Mouse (Mus musculus): ENCODE data around the gene Stk38. TPM values are rescaled to one million over a fixed set of nuclear protein-coding genes. Genes with fewer than 3 reads are reported as not detected.

Gene Stk38
- total and polyA plus RNA-seq, 3 experiments = 14.4 to 290 (median 49.3) TPM

DNA sequence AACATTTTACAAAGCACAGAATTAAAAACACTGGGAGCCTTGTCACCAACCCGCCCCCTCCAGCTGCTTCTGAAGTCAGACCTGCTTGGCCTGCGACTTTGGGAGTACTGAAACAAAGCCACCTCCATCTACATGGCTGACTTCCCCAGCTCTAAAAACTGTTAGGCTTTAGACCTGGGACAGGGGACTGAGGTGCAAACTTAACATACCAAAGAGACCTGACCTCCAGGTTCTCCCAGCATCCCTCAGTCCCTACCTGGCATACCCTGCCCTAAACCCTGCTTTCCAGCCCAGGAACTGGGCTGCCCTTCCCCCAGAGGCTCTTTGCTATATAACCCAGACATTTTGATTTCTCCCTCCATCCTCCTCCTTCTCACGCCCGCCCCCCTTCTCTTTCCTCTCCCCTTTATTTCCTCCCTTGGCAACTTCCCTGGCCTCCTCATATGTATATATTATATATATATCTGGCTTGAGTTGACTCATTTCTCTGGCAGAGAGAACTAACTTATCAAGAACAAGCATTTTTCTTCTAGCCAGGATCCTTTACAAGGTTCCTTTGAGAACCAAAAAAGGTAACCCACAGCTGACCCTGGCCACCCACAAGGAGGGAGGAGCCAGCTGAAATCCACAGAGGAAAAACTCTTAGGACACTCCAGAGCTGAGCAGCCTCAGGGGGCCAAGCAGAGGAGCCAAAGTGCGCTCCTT is 19.0 kb upstream of the Stk38 start:
- Histone ChIP-seq H3K79me2 (ENCODE audit: control insufficient read depth, insufficient read depth, low read length, poor library complexity) (peaks cover under 1% of the 10 kb centered on the region; the same call in 1 of the 2 replicates), H3K27me3 (ENCODE audit: control insufficient read depth in 1 of 2, insufficient read depth in 2 of 2, low read length in 2 of 2) (no peaks in the 10 kb centered on the region), H3K9ac (ENCODE audit: control insufficient read depth, low read depth, low read length, poor library complexity, severe bottlenecking) (no peak overlapping the region), H3K4me1 (ENCODE audit: control insufficient read depth in 1 of 2, insufficient read depth in 2 of 2, low read length in 2 of 2) (no peaks in the 10 kb centered on the region), H3K9me3 (replicated peaks; ENCODE audit: insufficient read depth, low read length) (no peaks in the 10 kb centered on the region), H3K4me3 (ENCODE audit: control insufficient read depth in 1 of 2, insufficient read depth in 1 of 2, low read depth in 2 of 2, low read length in 2 of 2) (no peak overlapping the region), H3K36me3 (ENCODE audit: control insufficient read depth in 1 of 2, insufficient read depth in 2 of 2, low read length in 2 of 2) (peaks cover 0 to 6% of the 10 kb centered on the region in 2 experiments; a peak in 2 of 4 replicates), H3K27ac (ENCODE audit: control insufficient read depth, low read depth, low read length) (no peak overlapping the region)
- DNase-seq (ENCODE audit: low read depth, low spot score) = no peak
- TF ChIP-seq USF1 (IDR thresholded peaks at IDR 0.05; ENCODE audit: low read depth, low read length) = no peak
- no peak for TF ChIP-seq CTCF (IDR thresholded peaks at IDR 0.05 in 2 of 3, conservative IDR thresholded peaks at IDR 0.05 in 1 of 3; ENCODE audit: control insufficient read depth in 1 of 3, insufficient read depth in 1 of 3, low read depth in 2 of 3, low read length in 3 of 3, poor library complexity in 1 of 3, severe bottlenecking in 1 of 3)
- no peak for TF ChIP-seq TBP (IDR thresholded peaks at IDR 0.05; ENCODE audit: low read depth, low read length)
- no peak for TF ChIP-seq MYC (IDR thresholded peaks at IDR 0.05; ENCODE audit: low read depth, low read length)
- no peak for TF ChIP-seq RAD21 (IDR thresholded peaks at IDR 0.05; ENCODE audit: low read depth, low read length)
- TF ChIP-seq KAT2A (conservative IDR thresholded peaks at IDR 0.05; ENCODE audit: low read depth, low read length) = no peak
- TF ChIP-seq NRF1 (IDR thresholded peaks at IDR 0.05; ENCODE audit: insufficient read depth, low read depth, low read length, poor library complexity, severe bottlenecking) = no peak
- no peak for TF ChIP-seq HCFC1 (IDR thresholded peaks at IDR 0.05; ENCODE audit: low read depth, low read length)
- TF ChIP-seq ZMIZ1 (IDR thresholded peaks at IDR 0.05; ENCODE audit: low read depth, low read length) = no peak
- TF ChIP-seq E2F4 (IDR thresholded peaks at IDR 0.05; ENCODE audit: borderline replicate concordance, low read depth, low read length) = no peak

DNA sequence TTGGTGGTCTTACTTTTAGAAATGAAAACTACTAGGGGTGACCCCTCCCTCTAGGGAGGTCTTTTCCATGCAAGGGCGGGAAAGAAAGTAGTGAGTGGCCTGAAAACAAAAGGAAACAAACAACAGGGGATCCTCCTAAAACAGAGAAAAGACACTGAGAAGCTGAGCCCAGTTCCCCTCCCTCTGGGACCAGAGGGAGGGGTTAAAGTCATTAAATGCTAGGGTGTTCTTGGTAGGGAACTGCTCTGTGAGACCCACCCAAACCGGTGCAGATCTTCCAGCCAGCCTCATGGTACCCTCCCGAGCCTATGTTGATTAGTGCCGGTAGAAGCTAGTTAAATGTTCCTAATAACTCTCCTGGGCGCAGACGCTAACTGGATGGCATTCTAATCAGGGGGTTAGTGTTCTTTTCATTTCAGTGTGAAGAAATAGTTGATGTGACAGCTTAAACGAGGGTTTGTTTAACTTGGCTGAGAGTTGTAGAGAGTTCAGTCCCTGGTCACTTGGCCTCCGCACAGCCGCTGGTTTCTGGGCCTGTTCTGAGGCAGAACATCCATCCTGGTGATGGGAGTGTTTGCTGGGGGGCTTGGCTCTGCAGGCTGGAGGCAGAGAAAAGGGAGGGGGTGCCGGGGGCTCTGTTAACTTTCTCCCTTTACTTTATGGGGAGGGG is 17.2 kb upstream of the Stk38 start:
- Histone ChIP-seq H3K9me3 (replicated peaks; ENCODE audit: insufficient read depth, low read length) (no peaks in the 10 kb centered on the region), H3K4me3 (ENCODE audit: control insufficient read depth in 1 of 2, insufficient read depth in 1 of 2, low read depth in 2 of 2, low read length in 2 of 2) (no peak overlapping the region), H3K4me1 (ENCODE audit: control insufficient read depth in 1 of 2, insufficient read depth in 2 of 2, low read length in 2 of 2) (no peaks in the 10 kb centered on the region), H3K27me3 (ENCODE audit: control insufficient read depth in 1 of 2, insufficient read depth in 2 of 2, low read length in 2 of 2) (no peaks in the 10 kb centered on the region), H3K27ac (ENCODE audit: control insufficient read depth, low read depth, low read length) (no peak overlapping the region; the same call in 1 of the 2 replicates), H3K9ac (ENCODE audit: control insufficient read depth, low read depth, low read length, poor library complexity, severe bottlenecking) (peak overlapping the region; percentile 2; the same call in 1 of the 2 replicates), H3K36me3 (ENCODE audit: control insufficient read depth in 1 of 2, insufficient read depth in 2 of 2, low read length in 2 of 2) (peaks cover 0 to 6% of the 10 kb centered on the region in 2 experiments; a peak in 2 of 4 replicates), H3K79me2 (ENCODE audit: control insufficient read depth, insufficient read depth, low read length, poor library complexity) (no peaks in the 10 kb centered on the region)
- no peak for DNase-seq (ENCODE audit: low read depth, low spot score)
- TF ChIP-seq RAD21 (IDR thresholded peaks at IDR 0.05; ENCODE audit: low read depth, low read length) (no peak), ELF1 (IDR thresholded peaks at IDR 0.05; ENCODE audit: low read depth, low read length) (no peak), EP300 (IDR thresholded peaks at IDR 0.05; ENCODE audit: low read depth in 1 of 2, low read length in 2 of 2) (no peak), MAFK (IDR thresholded peaks at IDR 0.05; ENCODE audit: borderline replicate concordance, low read depth, low read length) (no peak), CTCF (IDR thresholded peaks at IDR 0.05 in 2 of 3, conservative IDR thresholded peaks at IDR 0.05 in 1 of 3; ENCODE audit: control insufficient read depth in 1 of 3, insufficient read depth in 1 of 3, low read depth in 2 of 3, low read length in 3 of 3, poor library complexity in 1 of 3, severe bottlenecking in 1 of 3) (no peak), HCFC1 (IDR thresholded peaks at IDR 0.05; ENCODE audit: low read depth, low read length) (no peak), MAZ (IDR thresholded peaks at IDR 0.05; ENCODE audit: low read depth, low read length) (no peak), CHD1 (IDR thresholded peaks at IDR 0.05; ENCODE audit: low read depth, low read length) (no peak), POLR2AphosphoS5 (IDR thresholded peaks at IDR 0.05; ENCODE audit: borderline replicate concordance, low read depth, low read length) (no peak), MXI1 (IDR thresholded peaks at IDR 0.05; ENCODE audit: low read depth, low read length) (no peak), GATA1 (IDR thresholded peaks at IDR 0.05; ENCODE audit: low read depth, low read length) (no peak), TBP (IDR thresholded peaks at IDR 0.05; ENCODE audit: low read depth, low read length) (no peak), SMC3 (IDR thresholded peaks at IDR 0.05; ENCODE audit: low read depth, low read length) (no peak), MYB (IDR thresholded peaks at IDR 0.05; ENCODE audit: low read depth, low read length) (no peak), RCOR1 (IDR thresholded peaks at IDR 0.05; ENCODE audit: low read depth, low read length) (no peak), UBTF (IDR thresholded peaks at IDR 0.05; ENCODE audit: borderline replicate concordance, insufficient read depth, low read depth, low read length) (no peak), POLR2AphosphoS2 (IDR thresholded peaks at IDR 0.05; ENCODE audit: low read length) (no peak), MYC (IDR thresholded peaks at IDR 0.05; ENCODE audit: low read depth, low read length) (no peak), MEF2A (IDR thresholded peaks at IDR 0.05; ENCODE audit: extremely low read depth, insufficient replicate concordance, low read depth, low read length, poor library complexity, severe bottlenecking) (no peak)
